Mouse (Mus musculus): ENCODE measurements around the gene Pigg. TPM values are rescaled to one million over a fixed set of nuclear protein-coding genes. Genes with fewer than 3 reads are reported as not detected.

Pigg gene
- polyA plus RNA-seq, 1 experiment from 2014 or later = 4.6 TPM

- H3K4me1 ChIP-seq (ENCODE audit: insufficient read depth, low read depth, low read length) = peaks cover 8% of the 10 kb centered on the region; the same call in 1 of the 2 replicates
- no peaks in the 10 kb centered on the region for H3K9me3 ChIP-seq (ENCODE audit: low read length)
- no peak overlapping the region for H3K4me3 ChIP-seq (ENCODE audit: low read depth, low read length)
- H3K36me3 ChIP-seq (ENCODE audit: insufficient read depth, low read length) = no peaks in the 10 kb centered on the region
- WGBS = 32% methylated on average over 3 of the region's 3 CpGs
- H3K4me2 ChIP-seq (replicated peaks; ENCODE audit: low read depth, low read length) = no peak overlapping the region
- peaks cover 26% of the 10 kb centered on the region for H3K27me3 ChIP-seq (replicated peaks; ENCODE audit: insufficient read depth, low read length)
- no peak overlapping the region for H3K27ac ChIP-seq (ENCODE audit: low read length)
- DNase-seq (ENCODE audit: low spot score) (no peak), ATAC-seq (no peak)
- no peak overlapping the region for H3K9ac ChIP-seq (replicated peaks; ENCODE audit: low read depth)
- TF ChIP-seq EP300 (IDR thresholded peaks at IDR 0.05) = no peak
- peak; percentile 26 for TF ChIP-seq CTCF (IDR thresholded peaks at IDR 0.05)
These were observed 49.9 kb downstream of the Pigg start for GRCm38 (mm10) chr5:108362330-108362729.

- Histone ChIP-seq H3K4me2 (replicated peaks; ENCODE audit: low read depth, low read length) (peak overlapping the region; percentile 92), H3K27me3 (replicated peaks; ENCODE audit: insufficient read depth, low read length) (peaks cover 62% of the 10 kb centered on the region), H3K36me3 (ENCODE audit: insufficient read depth, low read length) (no peaks in the 10 kb centered on the region), H3K9ac (replicated peaks; ENCODE audit: low read depth) (no peak overlapping the region), H3K4me3 (ENCODE audit: low read depth, low read length) (peak overlapping the region; percentile 54), H3K9me3 (ENCODE audit: low read length) (no peaks in the 10 kb centered on the region), H3K4me1 (ENCODE audit: insufficient read depth, low read depth, low read length) (peaks cover 14% of the 10 kb centered on the region; the same call in 1 of the 2 replicates), H3K27ac (ENCODE audit: low read length) (no peak overlapping the region)
- no peak for TF ChIP-seq CTCF (IDR thresholded peaks at IDR 0.05)
- TF ChIP-seq EP300 (IDR thresholded peaks at IDR 0.05) = no peak
- 3% methylated on average over 45 of the region's 60 CpGs for WGBS
- ATAC-seq (peak; percentile 43), DNase-seq (ENCODE audit: low spot score) (no peak)
These were observed 54.0 kb downstream of the Pigg start for GRCm38 (mm10) chr5:108366328-108366983.

GRCm38 (mm10) chr5:108366984-108367841 lies 54.8 kb downstream of the Pigg start:
- 3% methylated on average over 54 of the region's 100 CpGs for WGBS
- H3K36me3 ChIP-seq (ENCODE audit: insufficient read depth, low read length) = no peaks in the 10 kb centered on the region
- H3K9me3 ChIP-seq (ENCODE audit: low read length) = no peaks in the 10 kb centered on the region
- ATAC-seq (peak; percentile 62), DNase-seq (ENCODE audit: low spot score) (peak; percentile 49)
- peaks cover 14% of the 10 kb centered on the region; the same call in 1 of the 2 replicates for H3K4me1 ChIP-seq (ENCODE audit: insufficient read depth, low read depth, low read length)
- H3K9ac ChIP-seq (replicated peaks; ENCODE audit: low read depth) = no peak overlapping the region
- peak overlapping the region; percentile 54 for H3K4me3 ChIP-seq (ENCODE audit: low read depth, low read length)
- H3K4me2 ChIP-seq (replicated peaks; ENCODE audit: low read depth, low read length) = peak overlapping the region; percentile 92
- H3K27ac ChIP-seq (ENCODE audit: low read length) = no peak overlapping the region
- peaks cover 66% of the 10 kb centered on the region for H3K27me3 ChIP-seq (replicated peaks; ENCODE audit: insufficient read depth, low read length)
- TF ChIP-seq EP300 (IDR thresholded peaks at IDR 0.05) (no peak), CTCF (IDR thresholded peaks at IDR 0.05) (peak; percentile 22; the same call in 1 of the 2 replicates)

GRCm38 (mm10) chr5:108367871-108368332 lies 55.5 kb downstream of the Pigg start, which contains the start of gene Gm42517:
TSS of gene Gm42517 (minus strand) at chr5:108367922.
- Histone ChIP-seq H3K4me1 (ENCODE audit: insufficient read depth, low read depth, low read length) (peaks cover 14% of the 10 kb centered on the region; the same call in 1 of the 2 replicates), H3K36me3 (ENCODE audit: insufficient read depth, low read length) (no peaks in the 10 kb centered on the region), H3K27me3 (replicated peaks; ENCODE audit: insufficient read depth, low read length) (peaks cover 66% of the 10 kb centered on the region), H3K4me3 (ENCODE audit: low read depth, low read length) (peak within 1 kb of the TSS; percentile 54), H3K4me2 (replicated peaks; ENCODE audit: low read depth, low read length) (peak within 1 kb of the TSS; percentile 92), H3K9ac (replicated peaks; ENCODE audit: low read depth) (no peak within 1 kb of the TSS), H3K9me3 (ENCODE audit: low read length) (no peaks in the 10 kb centered on the region), H3K27ac (ENCODE audit: low read length) (no peak within 1 kb of the TSS)
- DNase-seq (ENCODE audit: low spot score) (no peak), ATAC-seq (no peak)
- under 1% methylated on average over 7 of the region's 36 CpGs for WGBS
- TF ChIP-seq EP300 (IDR thresholded peaks at IDR 0.05) = no peak
- TF ChIP-seq CTCF (IDR thresholded peaks at IDR 0.05) = no peak

- Histone ChIP-seq H3K4me1 (ENCODE audit: insufficient read depth, low read depth, low read length) (peaks cover 14% of the 10 kb centered on the region; the same call in 1 of the 2 replicates), H3K4me2 (replicated peaks; ENCODE audit: low read depth, low read length) (peak overlapping the region; percentile 61), H3K9ac (replicated peaks; ENCODE audit: low read depth) (no peak overlapping the region), H3K4me3 (ENCODE audit: low read depth, low read length) (peak overlapping the region; percentile 45), H3K36me3 (ENCODE audit: insufficient read depth, low read length) (no peaks in the 10 kb centered on the region), H3K9me3 (ENCODE audit: low read length) (no peaks in the 10 kb centered on the region), H3K27me3 (replicated peaks; ENCODE audit: insufficient read depth, low read length) (peaks cover 66% of the 10 kb centered on the region), H3K27ac (ENCODE audit: low read length) (no peak overlapping the region)
- ATAC-seq = no peak
- TF ChIP-seq CTCF (IDR thresholded peaks at IDR 0.05) (no peak), EP300 (IDR thresholded peaks at IDR 0.05) (no peak)
- 7% methylated on average over 6 of the region's 6 CpGs for WGBS
- no peak for DNase-seq (ENCODE audit: low spot score)
These were observed 56.0 kb downstream of the Pigg start for GRCm38 (mm10) chr5:108368446-108368845.

Data from lung, postnatal 0 days (tissue).